Mouse (Mus musculus): ENCODE measurements at regions not wholly inside any gene's neighbourhood (a gene's known extent, or its start where the extent isn't known, plus 50 kb on each side); places are given as distances from the start of the nearest gene placed in this dataset.

GRCm38 (mm10) chr7:145107575-145108170 lies 100.2 kb downstream of the 1810010D01Rik start:
- Histone ChIP-seq H3K27me3 (ENCODE audit: insufficient read depth, low read length) (no peaks in the 10 kb centered on the region), H3K27ac (ENCODE audit: low read depth) (no peak overlapping the region), H3K4me2 (ENCODE audit: low read depth, low read length) (no peak overlapping the region), H3K9ac (replicated peaks) (no peak overlapping the region), H3K4me1 (ENCODE audit: insufficient read depth) (peaks cover 9% of the 10 kb centered on the region), H3K9me3 (ENCODE audit: low read length) (no peaks in the 10 kb centered on the region), H3K36me3 (replicated peaks; ENCODE audit: insufficient read depth, low read length) (no peaks in the 10 kb centered on the region), H3K4me3 (ENCODE audit: low read depth, low read length) (no peak overlapping the region)
- TF ChIP-seq CTCF (IDR thresholded peaks at IDR 0.05; ENCODE audit: low read depth) (no peak), EP300 (IDR thresholded peaks at IDR 0.05; ENCODE audit: low read depth) (no peak)
- DNase-seq (no peak), ATAC-seq (no peak)
- 77% methylated on average over 2 of the region's 2 CpGs for WGBS (ENCODE audit: insufficient replicate concordance)

- TF ChIP-seq EP300 (IDR thresholded peaks at IDR 0.05; ENCODE audit: low read depth) = no peak
- no peak for TF ChIP-seq CTCF (IDR thresholded peaks at IDR 0.05; ENCODE audit: low read depth)
- WGBS (ENCODE audit: insufficient replicate concordance) = 38% methylated on average over 4 of the region's 4 CpGs
- Histone ChIP-seq H3K4me2 (ENCODE audit: low read depth, low read length) (no peak overlapping the region), H3K4me1 (ENCODE audit: insufficient read depth) (peaks cover 3% of the 10 kb centered on the region; the same call in 1 of the 2 replicates), H3K27ac (ENCODE audit: low read depth) (no peak overlapping the region), H3K4me3 (ENCODE audit: low read depth, low read length) (no peak overlapping the region), H3K36me3 (replicated peaks; ENCODE audit: insufficient read depth, low read length) (no peaks in the 10 kb centered on the region), H3K9me3 (ENCODE audit: low read length) (no peaks in the 10 kb centered on the region), H3K9ac (replicated peaks) (no peak overlapping the region), H3K27me3 (ENCODE audit: insufficient read depth, low read length) (no peaks in the 10 kb centered on the region)
- no peak for DNase-seq
- no peak for ATAC-seq
These were observed 101.4 kb downstream of the 1810010D01Rik start for GRCm38 (mm10) chr7:145106494-145106849.

- H3K4me2 ChIP-seq (ENCODE audit: low read depth, low read length) = no peak overlapping the region
- no peak overlapping the region for H3K9ac ChIP-seq (replicated peaks)
- H3K27ac ChIP-seq (ENCODE audit: low read depth) = no peak overlapping the region
- TF ChIP-seq EP300 (IDR thresholded peaks at IDR 0.05; ENCODE audit: low read depth) (no peak), CTCF (IDR thresholded peaks at IDR 0.05; ENCODE audit: low read depth) (no peak)
- no peaks in the 10 kb centered on the region for H3K9me3 ChIP-seq (ENCODE audit: low read length)
- H3K4me1 ChIP-seq (ENCODE audit: insufficient read depth) = peaks cover 2% of the 10 kb centered on the region; the same call in 1 of the 2 replicates
- DNase-seq = no peak
- no peak for ATAC-seq
- no peaks in the 10 kb centered on the region for H3K27me3 ChIP-seq (ENCODE audit: insufficient read depth, low read length)
- 80% methylated on average over 7 of the region's 7 CpGs for WGBS (ENCODE audit: insufficient replicate concordance)
- H3K4me3 ChIP-seq (ENCODE audit: low read depth, low read length) = no peak overlapping the region
- H3K36me3 ChIP-seq (replicated peaks; ENCODE audit: insufficient read depth, low read length) = no peaks in the 10 kb centered on the region
These were observed 102.0 kb downstream of the 1810010D01Rik start for GRCm38 (mm10) chr7:145105831-145106493.

GRCm38 (mm10) chr7:145102692-145103091 lies 105.2 kb downstream of the 1810010D01Rik start:
- H3K4me3 ChIP-seq (ENCODE audit: low read depth, low read length) = no peak overlapping the region
- H3K36me3 ChIP-seq (replicated peaks; ENCODE audit: insufficient read depth, low read length) = no peaks in the 10 kb centered on the region
- ATAC-seq (no peak), DNase-seq (no peak)
- H3K27me3 ChIP-seq (ENCODE audit: insufficient read depth, low read length) = no peaks in the 10 kb centered on the region
- H3K27ac ChIP-seq (ENCODE audit: low read depth) = no peak overlapping the region
- H3K4me2 ChIP-seq (ENCODE audit: low read depth, low read length) = no peak overlapping the region
- no peaks in the 10 kb centered on the region for H3K9me3 ChIP-seq (ENCODE audit: low read length)
- H3K9ac ChIP-seq (replicated peaks) = no peak overlapping the region
- no peaks in the 10 kb centered on the region; the same call in 1 of the 2 replicates for H3K4me1 ChIP-seq (ENCODE audit: insufficient read depth)
- 78% methylated on average over 5 of the region's 5 CpGs for WGBS (ENCODE audit: insufficient replicate concordance)
- TF ChIP-seq CTCF (IDR thresholded peaks at IDR 0.05; ENCODE audit: low read depth) = no peak

GRCm38 (mm10) chr7:145102216-145102615 lies 105.7 kb downstream of the 1810010D01Rik start:
- DNase-seq = no peak
- H3K36me3 ChIP-seq (replicated peaks; ENCODE audit: insufficient read depth, low read length) = no peaks in the 10 kb centered on the region
- H3K9me3 ChIP-seq (ENCODE audit: low read length) = no peaks in the 10 kb centered on the region

GRCm38 (mm10) chr7:145098335-145098734 lies 109.6 kb downstream of the 1810010D01Rik start:
- no peaks in the 10 kb centered on the region for H3K4me1 ChIP-seq (ENCODE audit: insufficient read depth)
- ATAC-seq = 0 out of 2 replicates have a peak, but pooled peaks have one; percentile 27
- WGBS (ENCODE audit: insufficient replicate concordance) = 68% methylated on average over 6 of the region's 6 CpGs
- H3K27ac ChIP-seq (ENCODE audit: low read depth) = no peak overlapping the region
- no peak overlapping the region for H3K4me2 ChIP-seq (ENCODE audit: low read depth, low read length)
- H3K9ac ChIP-seq (replicated peaks) = no peak overlapping the region
- no peaks in the 10 kb centered on the region for H3K9me3 ChIP-seq (ENCODE audit: low read length)
- H3K36me3 ChIP-seq (replicated peaks; ENCODE audit: insufficient read depth, low read length) = no peaks in the 10 kb centered on the region
- TF ChIP-seq EP300 (IDR thresholded peaks at IDR 0.05; ENCODE audit: low read depth) (no peak), CTCF (IDR thresholded peaks at IDR 0.05; ENCODE audit: low read depth) (peak; percentile 76)
- H3K27me3 ChIP-seq (ENCODE audit: insufficient read depth, low read length) = no peaks in the 10 kb centered on the region
- no peak overlapping the region for H3K4me3 ChIP-seq (ENCODE audit: low read depth, low read length)
- peak; percentile 40 for DNase-seq

More at GRCm38 (mm10) chr7:145102216-145102615, 105.7 kb downstream of the 1810010D01Rik start:
- Histone ChIP-seq H3K9ac (replicated peaks) (no peak overlapping the region), H3K4me1 (ENCODE audit: insufficient read depth) (no peaks in the 10 kb centered on the region; the same call in 1 of the 2 replicates), H3K27me3 (ENCODE audit: insufficient read depth, low read length) (no peaks in the 10 kb centered on the region), H3K27ac (ENCODE audit: low read depth) (no peak overlapping the region), H3K4me3 (ENCODE audit: low read depth, low read length) (no peak overlapping the region), H3K4me2 (ENCODE audit: low read depth, low read length) (no peak overlapping the region)
- TF ChIP-seq EP300 (IDR thresholded peaks at IDR 0.05; ENCODE audit: low read depth) (no peak), CTCF (IDR thresholded peaks at IDR 0.05; ENCODE audit: low read depth) (no peak)
- no peak for ATAC-seq
- WGBS (ENCODE audit: insufficient replicate concordance) = 41% methylated on average over 6 of the region's 6 CpGs

All from liver, postnatal 0 days (tissue).